7 mouse cellular contexts compared by ENCODE assay signal in genomic region chr9:123020995-123021631, GRCm38 (mm10). TPM values are rescaled to one million over a fixed set of nuclear protein-coding genes. Genes with fewer than 3 reads are reported as not detected.
DNase-seq lines count a peak whose midpoint lies in the region; ATAC-seq lines count a peak whose summit lies in the region.

TSS of gene Tmem42 (plus strand) at chr9:123021326.

- H3K27me3 ChIP-seq in intestine, embryonic 15.5 days (replicated peaks) = no peaks in the 10 kb centered on the region
- H3K27me3 ChIP-seq in midbrain, embryonic 10.5 days (ENCODE audit: low read depth, poor library complexity, severe bottlenecking) = no peaks in the 10 kb centered on the region

- H3K9ac ChIP-seq in intestine, embryonic 15.5 days = peak within 1 kb of the TSS; percentile 79

- 0 out of 2 replicates have a peak, but pooled peaks cover 2% of the 10 kb centered on the region for H3K4me1 ChIP-seq in intestine, embryonic 15.5 days (replicated peaks)
- H3K4me1 ChIP-seq in midbrain, embryonic 10.5 days = peaks cover 18% of the 10 kb centered on the region

- no peaks in the 10 kb centered on the region for H3K9me3 ChIP-seq in intestine, embryonic 15.5 days
- H3K9me3 ChIP-seq in midbrain, embryonic 10.5 days (replicated peaks) = no peaks in the 10 kb centered on the region

- peak within 1 kb of the TSS; percentile 79 for H3K4me3 ChIP-seq in intestine, embryonic 15.5 days (replicated peaks)
- peak within 1 kb of the TSS; percentile 84 for H3K4me3 ChIP-seq in midbrain, embryonic 10.5 days

- DNase-seq in adrenal gland, adult 18-20 months (ENCODE audit: low spot score in 2 of 2) = peak; percentile 73 to 86
- DNase-seq in embryo, embryonic 11 days = peak; percentile 93
- DNase-seq in gastrocnemius, postnatal 36 days = peak; percentile 81 to 82
- peak; percentile 89 to 90 for DNase-seq in left cerebral cortex, postnatal 25 days (ENCODE audit: low spot score in 2 of 2)
- DNase-seq in midbrain, embryonic 10.5 days (ENCODE audit: low spot score) = peak; percentile 88
- DNase-seq in right cerebral cortex, postnatal 4 days = peak; percentile 80

- H3K36me3 ChIP-seq in intestine, embryonic 15.5 days = peaks cover 4% of the 10 kb centered on the region; the same call in 1 of the 2 replicates
- peaks cover 28% of the 10 kb centered on the region for H3K36me3 ChIP-seq in midbrain, embryonic 10.5 days

- intact Hi-C loops in gastrocnemius, postnatal 36 days (cut with DNase I) = no loop called here
- intact Hi-C loops in left cerebral cortex, postnatal 25 days (cut with DNase I) = loop anchor here (2.0 to 5.0 kb wide), 2 partner anchors 70 to 91 kb away; partner anchors contain the start of genes 1110059G10Rik, Exosc7, Kif15 and Zdhhc3

- H3K27ac ChIP-seq in intestine, embryonic 15.5 days = peak within 1 kb of the TSS; percentile 96
- peak within 1 kb of the TSS; percentile 94 for H3K27ac ChIP-seq in midbrain, embryonic 10.5 days (replicated peaks)

- H3K4me2 ChIP-seq in intestine, embryonic 15.5 days (replicated peaks) = peak within 1 kb of the TSS; percentile 74

- ATAC-seq in intestine, embryonic 15.5 days = peak; percentile 99

- under 1% methylated on average over 54 of the region's 69 CpGs for WGBS in intestine, embryonic 15.5 days
- under 1% methylated on average over 58 of the region's 69 CpGs for WGBS in midbrain, embryonic 10.5 days

RNA-seq across cellular contexts. Expression of gene Tmem42, which starts in this region (rescaled TPM):
- 10 to 100 TPM; 14.5 to 20.3 TPM for total RNA-seq in adrenal gland, adult 18-20 months (2021)
- 10 to 100 TPM in 1 of 2 experiments, 1 to 10 TPM in 1; 9.2 to 10.6 TPM for total RNA-seq in gastrocnemius, postnatal 36 days (2021)
- polyA plus RNA-seq in intestine, embryonic 15.5 days (2015; fragmentation: Nextera tagmentation; extraction: Ambion mirVana) = 19.2 and 19.3 TPM in 2 replicates
- 10 to 100 TPM; 23.0 to 31.4 TPM for total RNA-seq in left cerebral cortex, postnatal 25 days (2021)
- polyA plus RNA-seq in midbrain, embryonic 10.5 days (2016; fragmentation: Nextera tagmentation; extraction: Ambion mirVana) = 18.6 and 20.3 TPM in 2 replicates

Comparison
In these comparisons a context has a peak if more than half of its experiments do, and no peak if none do; other contexts are left out.
1. Peak in every context shown above with its lines: DNase-seq, ATAC-seq, H3K4me3 ChIP-seq and H3K27ac ChIP-seq.